Mouse (Mus musculus): ENCODE results near the gene Strbp. TPM values are rescaled to one million over a fixed set of nuclear protein-coding genes. Genes with fewer than 3 reads are reported as not detected.

Gene Strbp
- polyA plus RNA-seq, 1 experiment from 2014 or later: 132 TPM

GRCm38 (mm10) chr2:37648966-37649365, 54.7 kb downstream of the Strbp start:
- Histone ChIP-seq H3K27me3 (ENCODE audit: control insufficient read depth, insufficient read depth, low read length) (no peaks in the 10 kb centered on the region), H3K9ac (no peak overlapping the region), H3K4me2 (replicated peaks) (no peak overlapping the region), H3K9me3 (ENCODE audit: control insufficient read depth, low read length) (no peaks in the 10 kb centered on the region), H3K4me1 (replicated peaks; ENCODE audit: control insufficient read depth, insufficient read depth, low read length) (no peaks in the 10 kb centered on the region), H3K36me3 (replicated peaks; ENCODE audit: control insufficient read depth, insufficient read depth) (no peaks in the 10 kb centered on the region; the same call in 1 of the 2 replicates), H3K27ac (no peak overlapping the region), H3K4me3 (replicated peaks; ENCODE audit: low read length) (no peak overlapping the region)
- WGBS: 100% methylated on average over 1 of the region's 1 CpGs
- ATAC-seq (ENCODE audit: low FRiP score) (no peak), DNase-seq (ENCODE audit: low spot score) (no peak)

DNA sequence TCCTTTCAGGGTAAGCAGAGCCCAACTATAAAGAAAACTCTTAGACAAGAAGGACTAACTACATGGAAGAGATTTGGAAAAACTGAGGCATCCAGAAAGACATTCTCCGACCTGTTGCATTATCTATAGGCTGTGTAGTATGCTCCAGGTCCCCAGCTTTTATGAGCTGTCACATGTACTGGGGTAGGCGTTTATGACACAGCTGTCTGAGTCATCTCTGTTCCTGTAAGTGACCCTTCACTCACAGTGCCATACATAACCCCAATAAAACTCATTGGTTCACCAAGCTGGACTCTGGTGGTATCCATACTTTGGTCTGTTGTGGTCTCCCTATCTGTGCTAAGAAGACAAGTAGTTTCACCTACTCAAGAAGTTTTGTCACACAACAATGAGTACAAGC, 80.3 kb downstream of the Strbp start:
- WGBS: 93% methylated on average over 2 of the region's 2 CpGs
- H3K36me3 ChIP-seq (replicated peaks; ENCODE audit: control insufficient read depth, insufficient read depth): peaks cover 24% of the 10 kb centered on the region
- no peak for ATAC-seq (ENCODE audit: low FRiP score)
- H3K27ac ChIP-seq: no peak overlapping the region
- H3K27me3 ChIP-seq (ENCODE audit: control insufficient read depth, insufficient read depth, low read length): no peaks in the 10 kb centered on the region
- H3K4me3 ChIP-seq (replicated peaks; ENCODE audit: low read length): no peak overlapping the region
- H3K9me3 ChIP-seq (ENCODE audit: control insufficient read depth, low read length): no peaks in the 10 kb centered on the region
- no peaks in the 10 kb centered on the region for H3K4me1 ChIP-seq (replicated peaks; ENCODE audit: control insufficient read depth, insufficient read depth, low read length)
- DNase-seq (ENCODE audit: low spot score): no peak
- H3K4me2 ChIP-seq (replicated peaks): no peak overlapping the region
- H3K9ac ChIP-seq: no peak overlapping the region

DNA sequence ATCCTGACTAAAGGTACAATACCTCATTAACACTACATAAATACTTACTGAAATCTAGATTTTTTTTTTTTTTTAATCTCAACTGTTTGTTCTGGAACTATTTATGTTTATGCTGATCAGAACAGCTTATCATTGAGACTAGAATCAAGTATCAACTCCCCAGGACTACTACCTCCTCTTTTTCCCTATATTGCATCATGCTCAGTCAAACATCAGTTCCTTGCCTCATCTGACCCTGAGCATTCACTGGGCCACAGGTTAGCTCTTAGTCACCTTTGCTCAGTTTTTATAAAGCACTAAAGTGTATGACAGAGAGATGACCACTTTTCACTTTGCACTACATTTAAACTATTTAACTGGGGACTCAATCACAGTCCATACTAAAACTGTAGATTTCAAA, 115.7 kb downstream of the Strbp start:
- Histone ChIP-seq H3K4me2 (replicated peaks) (no peak overlapping the region), H3K9me3 (ENCODE audit: control insufficient read depth, low read length) (no peaks in the 10 kb centered on the region), H3K36me3 (replicated peaks; ENCODE audit: control insufficient read depth, insufficient read depth) (peaks cover 52% of the 10 kb centered on the region), H3K27ac (no peak overlapping the region), H3K4me1 (replicated peaks; ENCODE audit: control insufficient read depth, insufficient read depth, low read length) (no peaks in the 10 kb centered on the region), H3K27me3 (ENCODE audit: control insufficient read depth, insufficient read depth, low read length) (no peaks in the 10 kb centered on the region), H3K9ac (no peak overlapping the region), H3K4me3 (replicated peaks; ENCODE audit: low read length) (no peak overlapping the region)
- no peak for ATAC-seq (ENCODE audit: low FRiP score)
- no peak for DNase-seq (ENCODE audit: low spot score)

- Histone ChIP-seq H3K27me3 (ENCODE audit: control insufficient read depth, insufficient read depth, low read length) (no peaks in the 10 kb centered on the region), H3K4me1 (replicated peaks; ENCODE audit: control insufficient read depth, insufficient read depth, low read length) (no peaks in the 10 kb centered on the region), H3K9me3 (ENCODE audit: control insufficient read depth, low read length) (no peaks in the 10 kb centered on the region), H3K9ac (no peak overlapping the region), H3K4me3 (replicated peaks; ENCODE audit: low read length) (no peak overlapping the region), H3K36me3 (replicated peaks; ENCODE audit: control insufficient read depth, insufficient read depth) (peaks cover 23% of the 10 kb centered on the region), H3K27ac (no peak overlapping the region), H3K4me2 (replicated peaks) (no peak overlapping the region)
- WGBS: 90% methylated on average over 2 of the region's 2 CpGs
- no peak for ATAC-seq (ENCODE audit: low FRiP score)
- no peak for DNase-seq (ENCODE audit: low spot score)
These were observed 125.5 kb downstream of the Strbp start for GRCm38 (mm10) chr2:37578185-37578584.

DNA sequence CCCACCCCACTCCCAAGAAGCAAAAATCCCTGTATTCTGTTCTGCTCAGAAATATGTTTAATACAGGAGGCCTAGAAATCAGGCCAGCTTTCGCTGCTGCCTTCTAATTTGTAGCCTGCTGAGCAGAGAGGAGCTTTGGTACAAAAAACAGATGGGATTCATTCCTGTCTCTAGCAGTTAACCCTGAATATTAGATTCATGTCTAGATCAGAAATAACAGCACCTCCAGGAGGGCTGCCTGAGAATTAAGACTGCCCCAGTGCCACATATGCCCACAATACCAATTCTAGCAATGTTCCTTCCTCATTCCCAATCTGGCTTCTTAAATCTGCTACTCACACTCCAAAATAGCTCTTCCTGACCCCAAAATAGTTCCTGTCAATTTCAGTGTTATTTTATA, 127.0 kb downstream of the Strbp start:
- H3K9ac ChIP-seq: no peak overlapping the region
- WGBS: 79% methylated on average over 1 of the region's 1 CpGs
- no peaks in the 10 kb centered on the region for H3K27me3 ChIP-seq (ENCODE audit: control insufficient read depth, insufficient read depth, low read length)
- DNase-seq (ENCODE audit: low spot score) (no peak), ATAC-seq (ENCODE audit: low FRiP score) (no peak)
- no peaks in the 10 kb centered on the region for H3K4me1 ChIP-seq (replicated peaks; ENCODE audit: control insufficient read depth, insufficient read depth, low read length)
- no peaks in the 10 kb centered on the region for H3K9me3 ChIP-seq (ENCODE audit: control insufficient read depth, low read length)
- no peak overlapping the region for H3K4me3 ChIP-seq (replicated peaks; ENCODE audit: low read length)
- no peak overlapping the region for H3K27ac ChIP-seq
- H3K4me2 ChIP-seq (replicated peaks): no peak overlapping the region
- H3K36me3 ChIP-seq (replicated peaks; ENCODE audit: control insufficient read depth, insufficient read depth): peaks cover 30% of the 10 kb centered on the region

DNA sequence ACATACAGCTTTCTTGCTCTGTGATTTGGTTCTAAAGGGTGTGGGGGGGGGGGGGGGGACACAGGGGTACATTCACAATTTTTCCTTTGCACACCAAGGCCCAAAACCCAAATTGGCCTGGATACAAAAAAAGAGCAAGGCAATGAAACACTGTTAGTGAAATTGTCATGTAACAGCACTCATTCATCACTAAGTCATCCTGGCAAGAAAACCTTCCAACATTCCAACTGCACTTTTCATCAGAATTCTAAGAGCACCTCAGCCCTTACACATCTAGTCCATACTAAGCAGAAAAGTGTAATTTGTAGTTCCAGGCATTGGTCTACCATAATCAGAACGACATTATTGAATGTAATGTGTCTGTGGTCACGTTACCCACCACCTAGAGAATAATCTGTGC, 131.5 kb downstream of the Strbp start:
- no peak overlapping the region for H3K4me2 ChIP-seq (replicated peaks)
- no peaks in the 10 kb centered on the region for H3K27me3 ChIP-seq (ENCODE audit: control insufficient read depth, insufficient read depth, low read length)
- no peaks in the 10 kb centered on the region for H3K4me1 ChIP-seq (replicated peaks; ENCODE audit: control insufficient read depth, insufficient read depth, low read length)
- DNase-seq (ENCODE audit: low spot score) (no peak), ATAC-seq (ENCODE audit: low FRiP score) (no peak)
- WGBS: 95% methylated on average over 2 of the region's 2 CpGs
- H3K9ac ChIP-seq: no peak overlapping the region
- H3K36me3 ChIP-seq (replicated peaks; ENCODE audit: control insufficient read depth, insufficient read depth): peaks cover 48% of the 10 kb centered on the region
- no peaks in the 10 kb centered on the region for H3K9me3 ChIP-seq (ENCODE audit: control insufficient read depth, low read length)
- H3K27ac ChIP-seq: no peak overlapping the region
- H3K4me3 ChIP-seq (replicated peaks; ENCODE audit: low read length): no peak overlapping the region

DNA sequence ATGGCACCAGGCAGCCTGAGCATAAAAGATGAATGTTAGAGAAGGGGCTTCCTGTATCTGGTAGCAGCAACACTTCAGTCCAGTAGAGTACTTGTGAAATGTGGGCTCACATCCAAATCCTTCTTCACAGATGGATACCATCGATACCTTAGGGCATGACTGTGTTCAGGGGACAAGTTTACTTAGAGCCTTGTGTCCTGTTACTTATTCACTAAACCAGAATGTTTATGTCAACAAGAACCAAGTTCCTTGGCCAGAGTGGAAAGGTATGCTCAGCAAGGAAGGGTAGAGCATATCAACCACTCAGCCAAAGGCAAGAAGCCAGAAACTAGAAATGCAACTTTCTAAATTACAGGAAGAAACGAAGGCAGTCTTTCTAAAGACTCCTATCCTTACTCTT, 133.0 kb downstream of the Strbp start:
- H3K4me3 ChIP-seq (replicated peaks; ENCODE audit: low read length): no peak overlapping the region
- ATAC-seq (ENCODE audit: low FRiP score) (no peak), DNase-seq (ENCODE audit: low spot score) (no peak)
- 87% methylated on average over 2 of the region's 2 CpGs for WGBS
- no peaks in the 10 kb centered on the region for H3K9me3 ChIP-seq (ENCODE audit: control insufficient read depth, low read length)
- H3K36me3 ChIP-seq (replicated peaks; ENCODE audit: control insufficient read depth, insufficient read depth): peaks cover 60% of the 10 kb centered on the region
- H3K4me2 ChIP-seq (replicated peaks): no peak overlapping the region
- H3K27me3 ChIP-seq (ENCODE audit: control insufficient read depth, insufficient read depth, low read length): no peaks in the 10 kb centered on the region
- H3K4me1 ChIP-seq (replicated peaks; ENCODE audit: control insufficient read depth, insufficient read depth, low read length): no peaks in the 10 kb centered on the region
- no peak overlapping the region for H3K27ac ChIP-seq
- H3K9ac ChIP-seq: no peak overlapping the region

DNA sequence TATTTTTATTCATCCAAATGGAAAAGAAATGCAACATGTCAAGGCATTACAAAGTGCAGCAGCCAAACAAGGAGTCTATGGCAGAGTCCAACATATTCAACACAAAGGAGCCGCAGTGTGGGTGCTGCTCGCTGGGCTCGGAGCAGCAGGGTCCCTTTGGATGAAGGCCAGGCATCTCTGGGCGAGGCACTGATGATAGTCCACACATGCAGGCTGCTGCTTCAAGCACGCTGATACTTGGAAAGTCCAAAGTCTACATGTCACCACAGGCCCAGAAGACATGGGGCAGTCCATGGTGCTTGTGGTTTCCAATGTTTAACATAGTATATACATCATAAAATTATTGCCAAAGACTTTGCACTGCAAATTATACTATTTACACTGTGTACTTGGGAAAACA, 133.8 kb downstream of the Strbp start:
- no peak overlapping the region for H3K9ac ChIP-seq
- H3K4me1 ChIP-seq (replicated peaks; ENCODE audit: control insufficient read depth, insufficient read depth, low read length): no peaks in the 10 kb centered on the region
- H3K36me3 ChIP-seq (replicated peaks; ENCODE audit: control insufficient read depth, insufficient read depth): peaks cover 67% of the 10 kb centered on the region
- ATAC-seq (ENCODE audit: low FRiP score) (no peak), DNase-seq (ENCODE audit: low spot score) (no peak)
- no peak overlapping the region for H3K4me3 ChIP-seq (replicated peaks; ENCODE audit: low read length)
- H3K27me3 ChIP-seq (ENCODE audit: control insufficient read depth, insufficient read depth, low read length): no peaks in the 10 kb centered on the region
- 73% methylated on average over 5 of the region's 5 CpGs for WGBS
- no peaks in the 10 kb centered on the region for H3K9me3 ChIP-seq (ENCODE audit: control insufficient read depth, low read length)
- H3K4me2 ChIP-seq (replicated peaks): no peak overlapping the region
- H3K27ac ChIP-seq: no peak overlapping the region

- no peaks in the 10 kb centered on the region for H3K9me3 ChIP-seq (ENCODE audit: control insufficient read depth, low read length)
- no peak overlapping the region for H3K4me3 ChIP-seq (replicated peaks; ENCODE audit: low read length)
- H3K36me3 ChIP-seq (replicated peaks; ENCODE audit: control insufficient read depth, insufficient read depth): peaks cover 87% of the 10 kb centered on the region
- DNase-seq (ENCODE audit: low spot score) (no peak), ATAC-seq (ENCODE audit: low FRiP score) (no peak)
- H3K27me3 ChIP-seq (ENCODE audit: control insufficient read depth, insufficient read depth, low read length): no peaks in the 10 kb centered on the region
- H3K27ac ChIP-seq: no peak overlapping the region
- H3K4me2 ChIP-seq (replicated peaks): no peak overlapping the region
- 83% methylated on average over 1 of the region's 1 CpGs for WGBS
- no peak overlapping the region for H3K9ac ChIP-seq
- no peaks in the 10 kb centered on the region for H3K4me1 ChIP-seq (replicated peaks; ENCODE audit: control insufficient read depth, insufficient read depth, low read length)
These were observed 137.6 kb downstream of the Strbp start for GRCm38 (mm10) chr2:37566035-37566434.

DNA sequence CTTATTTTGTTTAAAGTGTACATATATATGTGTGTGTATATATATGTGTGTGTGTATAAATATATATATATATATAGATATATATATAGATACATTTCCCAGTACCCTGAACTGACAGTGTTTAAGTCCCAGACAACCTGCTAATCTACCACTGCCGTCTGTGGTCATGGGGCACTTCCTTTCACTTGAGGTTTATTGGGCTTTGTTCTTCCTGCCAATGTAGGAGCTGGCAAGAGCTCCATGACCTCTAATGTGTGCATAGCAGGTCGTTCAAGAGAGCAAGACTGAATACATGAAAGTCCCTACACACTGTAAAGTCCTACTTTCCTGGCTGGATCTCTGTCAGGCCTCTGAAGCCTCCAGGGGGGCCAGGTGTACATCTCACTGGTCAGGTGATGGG, 138.1 kb downstream of the Strbp start:
- Histone ChIP-seq H3K4me3 (replicated peaks; ENCODE audit: low read length) (no peak overlapping the region), H3K9me3 (ENCODE audit: control insufficient read depth, low read length) (no peaks in the 10 kb centered on the region), H3K4me2 (replicated peaks) (no peak overlapping the region), H3K27me3 (ENCODE audit: control insufficient read depth, insufficient read depth, low read length) (no peaks in the 10 kb centered on the region), H3K9ac (no peak overlapping the region), H3K27ac (no peak overlapping the region), H3K36me3 (replicated peaks; ENCODE audit: control insufficient read depth, insufficient read depth) (peaks cover 91% of the 10 kb centered on the region), H3K4me1 (replicated peaks; ENCODE audit: control insufficient read depth, insufficient read depth, low read length) (no peaks in the 10 kb centered on the region)
- 71% methylated on average over 2 of the region's 2 CpGs for WGBS
- no peak for DNase-seq (ENCODE audit: low spot score)
- ATAC-seq (ENCODE audit: low FRiP score): no peak

All from hindbrain, embryonic 14.5 days (tissue).